Mouse (Mus musculus) lung, postnatal 0 days (tissue): ENCODE data around the gene Postn. TPM values are rescaled to one million over a fixed set of nuclear protein-coding genes. Genes with fewer than 3 reads are reported as not detected.

Experiments used
- ATAC-seq: fragments of 200-750 bp; cut with Nextera tagmentation; 2 replicates; pipeline ENCODE4 v1.8.0; 2017; ENCODE audit warnings: moderate library complexity
- DNase-seq: peaks from one replicate; pipeline ENCODE4 v3.0.0-alpha.2; 2016; ENCODE audit warnings: low spot score
- H3K27ac ChIP-seq: fragments of 300-500 bp; sonication (generic); 2 replicates; pipeline ENCODE4 v1.5.1; 2014; ENCODE audit warnings: antibody characterized with exemption, mild to moderate bottlenecking, low read length, mixed read lengths
- H3K27me3 ChIP-seq: fragments of 300-500 bp; sonication (generic); replicated peaks from 2 replicates; pipeline ENCODE4 v1.6.1; 2014; ENCODE audit warnings: low read length, mixed read lengths; ENCODE audit not compliant: insufficient read depth
- H3K36me3 ChIP-seq: fragments of 300-500 bp; sonication (generic); 2 replicates; pipeline ENCODE4 v1.6.1; 2014; ENCODE audit warnings: low read length, mixed read lengths; ENCODE audit not compliant: insufficient read depth
- H3K4me1 ChIP-seq: fragments of 300-500 bp; sonication (generic); 2 replicates; pipeline ENCODE4 v1.6.1; 2014; ENCODE audit warnings: antibody characterized with exemption, low read depth, low read length, mixed read lengths; ENCODE audit not compliant: insufficient read depth
- H3K4me2 ChIP-seq: fragments of 300-500 bp; sonication (generic); replicated peaks from 2 replicates; pipeline ENCODE4 v1.6.1; 2014; ENCODE audit warnings: low read depth, mild to moderate bottlenecking, low read length, moderate library complexity, mixed read lengths
- H3K4me3 ChIP-seq: fragments of 300-500 bp; sonication (generic); 2 replicates; pipeline ENCODE4 v1.5.1; 2014; ENCODE audit warnings: low read depth, low read length
- H3K9ac ChIP-seq: fragments of 300-500 bp; sonication (generic); replicated peaks from 2 replicates; pipeline ENCODE4 v1.6.1; 2014; ENCODE audit warnings: low read depth, mild to moderate bottlenecking
- H3K9me3 ChIP-seq: fragments of 300-500 bp; sonication (generic); 2 replicates; pipeline ENCODE4 v1.6.1; 2016; ENCODE audit warnings: low read length, mixed read lengths
- CTCF ChIP-seq: IDR thresholded peaks from 2 replicates; pipeline ENCODE4 v1.5.1; 2016; ENCODE audit warnings: antibody characterized with exemption, mild to moderate bottlenecking
- EP300 ChIP-seq: IDR thresholded peaks from 2 replicates; pipeline ENCODE4 v1.6.1; 2016; ENCODE audit warnings: antibody characterized with exemption, mild to moderate bottlenecking, control low read depth
- WGBS: fragments of 180-500 bp; shearing (Covaris S2); extraction: QIAGEN DNeasy Blood & Tissue Kit; methylation state at CpG from one replicate; pipeline ENCODE4 v1.1.7; 2014; 5-methylcytosine and 5-hydroxymethylcytosine counted together
- polyA plus RNA-seq: library from polyadenylated mRNA; unstranded; fragments of >200 nt; fragmentation: Nextera tagmentation; extraction: Ambion mirVana; gene quantifications from 2 replicates; pipeline ENCODE4 v1.2.1, GENCODE M21; 2015

The Postn gene
- polyA plus RNA-seq, 1 experiment from 2014 or later: 199 TPM

- no peak for ATAC-seq
- no peaks in the 10 kb centered on the region for H3K36me3 ChIP-seq
- TF ChIP-seq EP300 (no peak), CTCF (no peak)
- no peak overlapping the region for H3K4me3 ChIP-seq
- WGBS: 88% methylated on average over 1 of the region's 1 CpGs
- H3K4me1 ChIP-seq: no peaks in the 10 kb centered on the region
- no peaks in the 10 kb centered on the region for H3K27me3 ChIP-seq
- H3K27ac ChIP-seq: no peak overlapping the region
- no peak overlapping the region for H3K9ac ChIP-seq
- no peaks in the 10 kb centered on the region for H3K9me3 ChIP-seq
- no peak for DNase-seq
- no peak overlapping the region for H3K4me2 ChIP-seq
Measured at GRCm38 (mm10) chr3:54371015-54371414, 10.1 kb downstream of the Postn start.

GRCm38 (mm10) chr3:54372625-54373024 is 11.7 kb downstream of the Postn start:
- H3K4me3 ChIP-seq: no peak overlapping the region
- H3K4me1 ChIP-seq: no peaks in the 10 kb centered on the region
- no peak for DNase-seq
- TF ChIP-seq CTCF (no peak), EP300 (no peak)
- no peaks in the 10 kb centered on the region for H3K27me3 ChIP-seq
- whole genome bisulfite sequencing: 67% methylated on average over 6 of the region's 6 CpGs
- ATAC-seq: no peak
- no peak overlapping the region for H3K27ac ChIP-seq
- no peak overlapping the region for H3K4me2 ChIP-seq
- H3K9me3 ChIP-seq: no peaks in the 10 kb centered on the region
- H3K36me3 ChIP-seq: no peaks in the 10 kb centered on the region
- H3K9ac ChIP-seq: no peak overlapping the region

- H3K9ac ChIP-seq: no peak overlapping the region
- no peak for DNase-seq
- H3K36me3 ChIP-seq: no peaks in the 10 kb centered on the region
- H3K27ac ChIP-seq: no peak overlapping the region
- H3K4me1 ChIP-seq: no peaks in the 10 kb centered on the region
- no peak for TF ChIP-seq CTCF
- TF ChIP-seq EP300: no peak
- ATAC-seq: no peak
- no peaks in the 10 kb centered on the region for H3K27me3 ChIP-seq
- no peak overlapping the region for H3K4me3 ChIP-seq
- H3K4me2 ChIP-seq: no peak overlapping the region
- no peaks in the 10 kb centered on the region for H3K9me3 ChIP-seq
- WGBS: 91% methylated on average over 6 of the region's 6 CpGs
Measured at GRCm38 (mm10) chr3:54376014-54376413, 15.1 kb downstream of the Postn start.

GRCm38 (mm10) chr3:54377647-54378046 is 16.7 kb downstream of the Postn start:
- no peak for TF ChIP-seq CTCF
- TF ChIP-seq EP300: no peak
- Histone ChIP-seq H3K36me3 (no peaks in the 10 kb centered on the region), H3K27ac (no peak overlapping the region), H3K4me3 (no peak overlapping the region), H3K27me3 (no peaks in the 10 kb centered on the region), H3K4me2 (no peak overlapping the region), H3K9ac (no peak overlapping the region), H3K9me3 (no peaks in the 10 kb centered on the region), H3K4me1 (no peaks in the 10 kb centered on the region)
- 30% methylated on average over 2 of the region's 2 CpGs for WGBS
- DNase-seq (no peak), ATAC-seq (no peak)

GRCm38 (mm10) chr3:54378135-54378534 is 17.2 kb downstream of the Postn start:
- Histone ChIP-seq H3K4me1 (no peaks in the 10 kb centered on the region), H3K36me3 (no peaks in the 10 kb centered on the region), H3K27ac (no peak overlapping the region), H3K27me3 (no peaks in the 10 kb centered on the region), H3K4me2 (no peak overlapping the region), H3K4me3 (no peak overlapping the region), H3K9me3 (no peaks in the 10 kb centered on the region), H3K9ac (no peak overlapping the region)
- no peak for TF ChIP-seq EP300
- no peak for TF ChIP-seq CTCF
- DNase-seq (no peak), ATAC-seq (no peak)
- 67% methylated on average over 1 of the region's 1 CpGs for WGBS

GRCm38 (mm10) chr3:54379981-54380380 is 19.1 kb downstream of the Postn start:
- TF ChIP-seq EP300: no peak
- no peak for TF ChIP-seq CTCF
- Histone ChIP-seq H3K4me2 (no peak overlapping the region), H3K4me1 (no peaks in the 10 kb centered on the region), H3K36me3 (no peaks in the 10 kb centered on the region), H3K27ac (no peak overlapping the region), H3K9ac (no peak overlapping the region), H3K27me3 (no peaks in the 10 kb centered on the region), H3K9me3 (no peaks in the 10 kb centered on the region), H3K4me3 (no peak overlapping the region)
- DNase-seq (no peak), ATAC-seq (no peak)
- 42% methylated on average over 4 of the region's 4 CpGs for WGBS

GRCm38 (mm10) chr3:54399321-54399720 is 38.4 kb downstream of the Postn start:
- Histone ChIP-seq H3K4me3 (no peak overlapping the region), H3K27me3 (no peaks in the 10 kb centered on the region), H3K9me3 (no peaks in the 10 kb centered on the region), H3K9ac (no peak overlapping the region), H3K36me3 (no peaks in the 10 kb centered on the region), H3K27ac (no peak overlapping the region), H3K4me1 (no peaks in the 10 kb centered on the region), H3K4me2 (no peak overlapping the region)
- ATAC-seq (no peak), DNase-seq (no peak)
- TF ChIP-seq CTCF (no peak), EP300 (no peak)
- WGBS: 11% methylated on average over 2 of the region's 2 CpGs
